Mouse (Mus musculus) midbrain, embryonic 13.5 days (tissue): ENCODE measurements around the gene Slc39a5. TPM values are rescaled to one million over a fixed set of nuclear protein-coding genes. Genes with fewer than 3 reads are reported as not detected.

Source experiments
- ATAC-seq: fragments of 200-750 bp; cut with Nextera tagmentation; 2 replicates; pipeline ENCODE4 v1.8.0; 2017; ENCODE audit warnings: mild to moderate bottlenecking, moderate TSS enrichment, moderate library complexity
- H3K27ac ChIP-seq: fragments of 300-500 bp; sonication (generic); 2 replicates; pipeline ENCODE4 v1.5.1; 2015; ENCODE audit warnings: inconsistent platforms, mild to moderate bottlenecking, moderate library complexity
- H3K27me3 ChIP-seq: fragments of 300-500 bp; sonication (generic); 2 replicates; pipeline ENCODE4 v1.6.1; 2015; ENCODE audit warnings: mild to moderate bottlenecking, inconsistent platforms
- H3K36me3 ChIP-seq: fragments of 300-500 bp; sonication (generic); 2 replicates; pipeline ENCODE4 v1.6.1; 2015; ENCODE audit warnings: mild to moderate bottlenecking, inconsistent platforms
- H3K4me1 ChIP-seq: fragments of 300-500 bp; sonication (generic); replicated peaks from 2 replicates; pipeline ENCODE4 v1.6.1; 2015; ENCODE audit warnings: inconsistent platforms
- H3K4me2 ChIP-seq: fragments of 300-500 bp; sonication (generic); replicated peaks from 2 replicates; pipeline ENCODE4 v1.6.1; 2015; ENCODE audit warnings: moderate library complexity, mild to moderate bottlenecking, inconsistent platforms
- H3K4me3 ChIP-seq: fragments of 300-500 bp; sonication (generic); replicated peaks from 2 replicates; pipeline ENCODE4 v1.5.1; 2015; ENCODE audit warnings: mild to moderate bottlenecking, inconsistent platforms
- H3K9ac ChIP-seq: fragments of 300-500 bp; sonication (generic); replicated peaks from 2 replicates; pipeline ENCODE4 v1.6.1; 2015; ENCODE audit warnings: mild to moderate bottlenecking, inconsistent platforms
- H3K9me3 ChIP-seq: fragments of 300-500 bp; sonication (generic); 2 replicates; pipeline ENCODE4 v1.6.1; 2016; ENCODE audit warnings: mild to moderate bottlenecking, inconsistent platforms
- WGBS: fragments of 180-500 bp; shearing (Covaris S2); methylation state at CpG from one replicate; pipeline ENCODE4 v1.1.7; 2015; 5-methylcytosine and 5-hydroxymethylcytosine counted together
- polyA plus RNA-seq: library from polyadenylated mRNA; unstranded; fragments of >200 nt; fragmentation: Nextera tagmentation; extraction: Ambion mirVana; gene quantifications from 2 replicates; pipeline ENCODE4 v1.2.1, GENCODE M21; 2015

Slc39a5 gene
- polyA plus RNA-seq, result 0.18 and 0.22 TPM in 2 replicates

DNA sequence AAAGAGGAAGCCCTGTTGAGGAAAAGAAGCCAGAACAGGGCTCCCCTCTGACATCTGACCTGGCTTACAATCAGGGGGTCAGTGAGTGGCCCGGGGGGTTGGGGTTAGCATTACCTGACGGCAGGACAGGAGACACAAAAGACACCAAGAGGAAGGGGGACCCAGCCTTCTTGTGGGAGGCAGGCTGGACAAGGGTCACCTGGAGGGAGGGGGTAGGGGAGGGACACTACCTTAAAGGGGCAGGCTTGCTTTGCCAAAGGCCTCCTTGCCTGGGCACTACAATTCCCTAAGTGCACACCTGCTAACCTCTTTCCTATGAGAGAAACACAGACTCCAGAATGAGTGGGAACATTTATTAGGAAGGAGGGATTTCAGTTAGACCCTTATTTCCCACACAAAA is at the start of gene Slc39a5:
TSS of gene Slc39a5 (minus strand) at position 174 of the 400 bp plus-strand sequence.
- Histone ChIP-seq H3K27ac (no peak within 1 kb of the TSS), H3K4me1 (peaks cover 17% of the 10 kb centered on the region; the same call in 1 of the 2 replicates), H3K9me3 (no peaks in the 10 kb centered on the region), H3K4me2 (no peak within 1 kb of the TSS), H3K27me3 (no peaks in the 10 kb centered on the region), H3K36me3 (peaks cover 27% of the 10 kb centered on the region), H3K4me3 (no peak within 1 kb of the TSS), H3K9ac (no peak within 1 kb of the TSS)
- no peak for ATAC-seq
- 16% methylated on average over 2 of the region's 2 CpGs for WGBS

GRCm38 (mm10) chr10:128445407-128445806 is 44.4 kb upstream of the Slc39a5 start:
- Histone ChIP-seq H3K4me2 (no peak overlapping the region), H3K9ac (no peak overlapping the region), H3K27me3 (no peaks in the 10 kb centered on the region), H3K9me3 (no peaks in the 10 kb centered on the region), H3K36me3 (peaks cover 9% of the 10 kb centered on the region), H3K27ac (no peak overlapping the region), H3K4me1 (no peaks in the 10 kb centered on the region), H3K4me3 (no peak overlapping the region)
- 90% methylated on average over 4 of the region's 4 CpGs for WGBS
- no peak for ATAC-seq

DNA sequence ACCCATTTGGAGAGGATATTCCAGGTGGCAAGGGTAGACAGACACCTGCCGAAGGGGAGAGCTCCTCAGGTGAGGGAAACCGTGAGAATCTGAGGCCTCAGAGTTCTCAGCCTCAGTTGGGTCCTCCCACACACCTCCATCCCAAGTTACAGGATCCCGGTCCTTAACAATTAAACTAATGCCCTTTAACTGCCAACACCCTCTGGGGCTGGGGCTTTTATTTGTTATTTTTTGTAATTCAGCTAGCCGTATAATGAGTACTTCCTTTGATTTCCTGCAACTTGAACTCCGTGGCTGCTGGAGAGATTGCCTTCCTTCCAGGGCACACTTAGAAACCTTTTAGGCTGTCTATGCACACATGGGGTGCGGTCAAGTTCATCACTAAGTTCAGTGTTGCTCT is 43.3 kb upstream of the Slc39a5 start:
- H3K27ac ChIP-seq, result no peak overlapping the region
- H3K9me3 ChIP-seq, result no peaks in the 10 kb centered on the region
- no peak overlapping the region for H3K9ac ChIP-seq
- no peak overlapping the region for H3K4me3 ChIP-seq
- no peaks in the 10 kb centered on the region for H3K4me1 ChIP-seq
- ATAC-seq, result no peak
- no peaks in the 10 kb centered on the region for H3K27me3 ChIP-seq
- H3K36me3 ChIP-seq, result peaks cover 20% of the 10 kb centered on the region
- H3K4me2 ChIP-seq, result no peak overlapping the region
- WGBS, result 82% methylated on average over 6 of the region's 6 CpGs

DNA sequence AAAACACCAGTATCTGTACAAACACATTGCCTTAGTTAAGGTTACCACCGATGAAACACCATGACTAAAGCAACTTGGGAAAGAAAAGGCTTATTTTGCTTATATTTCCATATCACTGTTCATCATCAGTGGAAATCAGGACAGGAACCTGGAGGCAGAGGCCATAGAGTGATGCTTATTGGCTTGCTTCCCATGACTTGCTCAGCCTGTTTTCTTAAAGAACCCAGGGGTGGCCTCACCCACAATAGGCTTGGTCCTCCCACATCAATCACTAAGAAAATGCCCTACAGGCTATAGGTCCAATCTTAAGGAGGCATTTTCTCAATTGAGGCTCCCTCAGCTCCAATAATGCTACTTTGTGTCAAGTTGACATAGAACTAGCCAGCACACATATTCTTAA is 41.7 kb upstream of the Slc39a5 start:
- Histone ChIP-seq H3K27ac (no peak overlapping the region), H3K4me3 (no peak overlapping the region), H3K9ac (no peak overlapping the region), H3K9me3 (no peaks in the 10 kb centered on the region), H3K27me3 (no peaks in the 10 kb centered on the region), H3K4me2 (no peak overlapping the region), H3K4me1 (no peaks in the 10 kb centered on the region), H3K36me3 (peaks cover 36% of the 10 kb centered on the region)
- ATAC-seq, result no peak
- 92% methylated on average over 1 of the region's 1 CpGs for WGBS

DNA sequence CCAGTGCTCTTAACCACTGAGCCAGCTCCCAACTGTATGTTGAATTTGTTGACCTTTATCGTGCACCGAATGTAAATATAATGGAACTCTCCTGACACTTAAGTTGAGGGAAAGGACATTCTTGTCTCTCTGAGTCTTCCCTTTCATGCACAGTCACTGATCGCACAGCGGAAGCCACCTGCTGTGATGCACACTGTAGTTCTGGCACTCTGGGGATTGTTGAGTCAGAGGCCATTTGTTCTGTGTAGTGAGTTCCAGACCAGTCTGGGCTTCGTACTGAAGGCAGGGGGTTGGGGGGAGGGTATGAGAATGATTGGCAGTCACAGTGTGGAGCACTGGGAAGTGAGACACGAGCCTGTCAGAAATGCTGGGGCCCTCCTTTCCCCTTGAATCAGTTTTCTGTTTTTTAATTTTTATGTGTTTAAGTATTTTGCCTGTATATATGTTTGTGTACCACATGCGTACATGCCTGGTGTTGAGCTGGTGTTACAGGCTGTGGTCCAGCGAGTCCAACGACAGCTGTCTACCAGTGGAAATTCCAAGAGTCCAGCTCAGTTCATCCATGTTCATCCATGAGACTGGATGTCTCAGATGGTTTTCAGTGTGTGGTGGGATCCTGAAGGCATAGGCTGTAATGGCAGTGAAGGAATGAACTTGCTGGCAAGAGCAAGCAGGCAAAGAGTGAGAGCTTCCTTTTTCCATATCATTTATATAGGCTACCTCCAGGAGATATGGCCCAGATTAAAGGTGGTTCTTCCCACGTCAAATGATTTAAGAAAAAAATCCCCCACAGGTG is 40.5 kb upstream of the Slc39a5 start:
- ATAC-seq, result no peak
- 85% methylated on average over 10 of the region's 10 CpGs for WGBS
- Histone ChIP-seq H3K4me2 (no peak overlapping the region), H3K9me3 (no peaks in the 10 kb centered on the region), H3K36me3 (peaks cover 48% of the 10 kb centered on the region), H3K4me3 (no peak overlapping the region), H3K9ac (no peak overlapping the region), H3K4me1 (no peaks in the 10 kb centered on the region), H3K27me3 (no peaks in the 10 kb centered on the region), H3K27ac (no peak overlapping the region)

GRCm38 (mm10) chr10:128440407-128440806 is 39.4 kb upstream of the Slc39a5 start:
- no peak overlapping the region for H3K4me3 ChIP-seq
- H3K27ac ChIP-seq, result no peak overlapping the region
- H3K9ac ChIP-seq, result no peak overlapping the region
- H3K9me3 ChIP-seq, result no peaks in the 10 kb centered on the region
- no peak for ATAC-seq
- H3K4me1 ChIP-seq, result no peaks in the 10 kb centered on the region
- no peaks in the 10 kb centered on the region for H3K27me3 ChIP-seq
- peaks cover 59% of the 10 kb centered on the region for H3K36me3 ChIP-seq
- WGBS, result 66% methylated on average over 10 of the region's 10 CpGs
- H3K4me2 ChIP-seq, result no peak overlapping the region

- Histone ChIP-seq H3K9ac (no peak overlapping the region), H3K4me2 (no peak overlapping the region), H3K4me1 (no peaks in the 10 kb centered on the region; the same call in 1 of the 2 replicates), H3K27ac (no peak overlapping the region), H3K9me3 (no peaks in the 10 kb centered on the region), H3K36me3 (peaks cover 72% of the 10 kb centered on the region), H3K4me3 (no peak overlapping the region), H3K27me3 (no peaks in the 10 kb centered on the region)
- ATAC-seq, result no peak
- WGBS, result 90% methylated on average over 10 of the region's 10 CpGs
These were observed 37.7 kb upstream of the Slc39a5 start for GRCm38 (mm10) chr10:128438675-128439279.

GRCm38 (mm10) chr10:128436376-128436775 is 35.3 kb upstream of the Slc39a5 start:
- Histone ChIP-seq H3K27me3 (no peaks in the 10 kb centered on the region), H3K27ac (no peak overlapping the region), H3K4me3 (no peak overlapping the region), H3K9ac (no peak overlapping the region), H3K9me3 (no peaks in the 10 kb centered on the region), H3K36me3 (peaks cover 85% of the 10 kb centered on the region), H3K4me2 (no peak overlapping the region), H3K4me1 (no peaks in the 10 kb centered on the region; the same call in 1 of the 2 replicates)
- 93% methylated on average over 8 of the region's 8 CpGs for WGBS
- ATAC-seq, result no peak

DNA sequence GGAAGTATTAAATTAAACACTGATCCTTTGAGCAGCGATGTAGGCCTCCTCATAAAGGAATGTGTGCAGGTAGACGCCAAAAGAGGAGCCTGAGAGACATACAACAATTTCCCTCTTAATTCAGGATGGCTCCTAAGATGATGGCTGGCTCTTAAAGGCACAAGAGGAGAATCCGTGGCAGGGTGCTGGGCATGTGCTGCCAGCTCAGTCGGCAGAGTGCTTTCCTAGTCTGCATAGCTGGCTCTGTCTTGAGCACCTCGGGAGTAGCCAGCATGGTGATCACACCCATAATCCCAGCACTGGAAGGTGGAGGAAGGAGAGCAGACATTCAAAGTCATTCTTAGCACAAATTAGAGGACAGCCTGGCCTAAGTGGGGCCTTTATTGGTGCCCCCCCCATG is 34.8 kb upstream of the Slc39a5 start:
- Histone ChIP-seq H3K9me3 (no peaks in the 10 kb centered on the region), H3K27ac (no peak overlapping the region), H3K36me3 (peaks cover 90% of the 10 kb centered on the region), H3K9ac (no peak overlapping the region), H3K27me3 (no peaks in the 10 kb centered on the region), H3K4me3 (no peak overlapping the region), H3K4me1 (no peaks in the 10 kb centered on the region; the same call in 1 of the 2 replicates), H3K4me2 (no peak overlapping the region)
- no peak for ATAC-seq
- whole genome bisulfite sequencing, result 92% methylated on average over 5 of the region's 5 CpGs

GRCm38 (mm10) chr10:128435186-128435823 is 34.3 kb upstream of the Slc39a5 start:
- no peak for ATAC-seq
- H3K9me3 ChIP-seq, result no peaks in the 10 kb centered on the region
- H3K4me2 ChIP-seq, result no peak overlapping the region
- H3K4me1 ChIP-seq, result no peaks in the 10 kb centered on the region; the same call in 1 of the 2 replicates
- H3K9ac ChIP-seq, result no peak overlapping the region
- no peaks in the 10 kb centered on the region for H3K27me3 ChIP-seq
- WGBS, result 65% methylated on average over 17 of the region's 17 CpGs
- H3K27ac ChIP-seq, result no peak overlapping the region
- peaks cover 90% of the 10 kb centered on the region for H3K36me3 ChIP-seq
- no peak overlapping the region for H3K4me3 ChIP-seq

DNA sequence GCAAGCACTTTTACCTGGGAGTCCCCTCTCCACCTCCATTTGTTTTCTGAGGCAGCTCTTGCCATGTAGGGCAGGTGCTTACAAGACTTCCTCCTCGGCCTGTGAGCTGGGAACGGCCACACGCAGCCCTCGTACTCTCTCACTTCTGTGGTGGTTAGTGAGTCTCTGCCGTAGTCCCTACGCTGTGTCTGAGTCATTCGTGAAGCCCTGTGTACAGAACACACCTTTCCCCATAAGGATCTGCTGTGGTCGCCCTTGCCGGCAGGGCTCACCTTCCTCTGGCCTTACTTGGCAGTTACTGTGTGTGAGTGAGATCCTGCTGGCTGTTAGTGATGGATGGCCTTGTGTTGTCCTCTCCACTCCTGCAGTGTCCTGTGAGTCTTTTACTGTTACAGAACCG is 33.7 kb upstream of the Slc39a5 start:
- H3K4me1 ChIP-seq, result no peaks in the 10 kb centered on the region; the same call in 1 of the 2 replicates
- no peak overlapping the region for H3K9ac ChIP-seq
- no peak for ATAC-seq
- 91% methylated on average over 10 of the region's 10 CpGs for WGBS
- H3K27ac ChIP-seq, result no peak overlapping the region
- H3K4me3 ChIP-seq, result no peak overlapping the region
- no peaks in the 10 kb centered on the region for H3K27me3 ChIP-seq
- H3K9me3 ChIP-seq, result no peaks in the 10 kb centered on the region
- no peak overlapping the region for H3K4me2 ChIP-seq
- peaks cover 90% of the 10 kb centered on the region for H3K36me3 ChIP-seq

GRCm38 (mm10) chr10:128433417-128433816 is 32.4 kb upstream of the Slc39a5 start:
- H3K36me3 ChIP-seq, result peaks cover 90% of the 10 kb centered on the region

More at GRCm38 (mm10) chr10:128433417-128433816, 32.4 kb upstream of the Slc39a5 start:
- H3K9ac ChIP-seq, result no peak overlapping the region
- no peak overlapping the region for H3K27ac ChIP-seq
- H3K4me3 ChIP-seq, result no peak overlapping the region
- no peak overlapping the region for H3K4me2 ChIP-seq
- H3K4me1 ChIP-seq, result no peaks in the 10 kb centered on the region; the same call in 1 of the 2 replicates
- H3K27me3 ChIP-seq, result no peaks in the 10 kb centered on the region
- H3K9me3 ChIP-seq, result no peaks in the 10 kb centered on the region
- 96% methylated on average over 2 of the region's 2 CpGs for WGBS
- ATAC-seq, result no peak
